Mouse (Mus musculus): ENCODE measurements around the gene Anxa1. TPM values are rescaled to one million over a fixed set of nuclear protein-coding genes. Genes with fewer than 3 reads are reported as not detected.
A peak's percentile ranks its signal among the peaks of the same experiment; 100 is the strongest.

The Anxa1 gene
- polyA plus RNA-seq, 1 experiment from 2014 or later: 39.5 TPM

GRCm38 (mm10) chr19:20402516-20403200, 11.9 kb upstream of the Anxa1 start:
- no peak overlapping the region for H3K4me2 ChIP-seq
- no peaks in the 10 kb centered on the region for H3K27me3 ChIP-seq
- ATAC-seq (replicated peaks; ENCODE audit: low FRiP score): no peak
- no peak overlapping the region for H3K9ac ChIP-seq
- H3K36me3 ChIP-seq: no peaks in the 10 kb centered on the region
- no peaks in the 10 kb centered on the region for H3K4me1 ChIP-seq
- 73% methylated on average over 5 of the region's 5 CpGs for whole genome bisulfite sequencing
- no peak overlapping the region for H3K27ac ChIP-seq
- H3K9me3 ChIP-seq (replicated peaks): no peaks in the 10 kb centered on the region
- no peak overlapping the region for H3K4me3 ChIP-seq (replicated peaks)

GRCm38 (mm10) chr19:20401961-20402360, 11.2 kb upstream of the Anxa1 start:
- Histone ChIP-seq H3K4me3 (replicated peaks) (no peak overlapping the region), H3K27me3 (no peaks in the 10 kb centered on the region), H3K36me3 (no peaks in the 10 kb centered on the region), H3K9ac (no peak overlapping the region), H3K4me1 (no peaks in the 10 kb centered on the region), H3K27ac (no peak overlapping the region), H3K9me3 (replicated peaks) (no peaks in the 10 kb centered on the region), H3K4me2 (no peak overlapping the region)
- WGBS: 72% methylated on average over 3 of the region's 3 CpGs
- ATAC-seq (replicated peaks; ENCODE audit: low FRiP score): no peak

GRCm38 (mm10) chr19:20399187-20399586, 8.4 kb upstream of the Anxa1 start:
- no peak for ATAC-seq (replicated peaks; ENCODE audit: low FRiP score)

GRCm38 (mm10) chr19:20397092-20397491, 6.3 kb upstream of the Anxa1 start:
- Histone ChIP-seq H3K4me1 (no peaks in the 10 kb centered on the region), H3K9ac (no peak overlapping the region), H3K9me3 (replicated peaks) (no peaks in the 10 kb centered on the region), H3K36me3 (no peaks in the 10 kb centered on the region), H3K27me3 (no peaks in the 10 kb centered on the region), H3K4me2 (no peak overlapping the region), H3K4me3 (replicated peaks) (no peak overlapping the region), H3K27ac (no peak overlapping the region)
- WGBS: 96% methylated on average over 1 of the region's 1 CpGs
- no peak for ATAC-seq (replicated peaks; ENCODE audit: low FRiP score)

More at GRCm38 (mm10) chr19:20399187-20399586, 8.4 kb upstream of the Anxa1 start:
- no peak overlapping the region for H3K27ac ChIP-seq
- no peaks in the 10 kb centered on the region for H3K4me1 ChIP-seq
- 68% methylated on average over 4 of the region's 4 CpGs for WGBS
- no peak overlapping the region for H3K9ac ChIP-seq
- H3K36me3 ChIP-seq: no peaks in the 10 kb centered on the region
- H3K27me3 ChIP-seq: no peaks in the 10 kb centered on the region
- H3K9me3 ChIP-seq (replicated peaks): no peaks in the 10 kb centered on the region
- no peak overlapping the region for H3K4me2 ChIP-seq
- no peak overlapping the region for H3K4me3 ChIP-seq (replicated peaks)

- no peaks in the 10 kb centered on the region for H3K36me3 ChIP-seq
- peak overlapping the region; percentile 27; the same call in 1 of the 2 replicates for H3K27ac ChIP-seq
- H3K27me3 ChIP-seq: no peaks in the 10 kb centered on the region
- H3K9me3 ChIP-seq (replicated peaks): no peaks in the 10 kb centered on the region
- no peak overlapping the region for H3K4me2 ChIP-seq
- no peaks in the 10 kb centered on the region for H3K4me1 ChIP-seq
- H3K9ac ChIP-seq: no peak overlapping the region
- ATAC-seq (replicated peaks; ENCODE audit: low FRiP score): no peak
- H3K4me3 ChIP-seq (replicated peaks): no peak overlapping the region
- 69% methylated on average over 6 of the region's 6 CpGs for WGBS
These were observed 3.0 kb upstream of the Anxa1 start for GRCm38 (mm10) chr19:20393556-20394274.

- 55% methylated on average over 7 of the region's 7 CpGs for WGBS
- no peak overlapping the region for H3K27ac ChIP-seq
- no peak overlapping the region for H3K9ac ChIP-seq
- no peaks in the 10 kb centered on the region for H3K27me3 ChIP-seq
- no peaks in the 10 kb centered on the region for H3K9me3 ChIP-seq (replicated peaks)
- H3K4me2 ChIP-seq: peak overlapping the region; percentile 32
- H3K4me1 ChIP-seq: no peaks in the 10 kb centered on the region
- ATAC-seq (replicated peaks; ENCODE audit: low FRiP score): no peak
- H3K36me3 ChIP-seq: no peaks in the 10 kb centered on the region
- H3K4me3 ChIP-seq (replicated peaks): 0 out of 2 replicates have a peak overlapping the region, but pooled peaks have one; percentile 22
These were observed 1.0 kb downstream of the Anxa1 start for GRCm38 (mm10) chr19:20389723-20390122.

- Histone ChIP-seq H3K4me1 (no peaks in the 10 kb centered on the region), H3K4me2 (peak overlapping the region; percentile 32), H3K36me3 (no peaks in the 10 kb centered on the region), H3K9me3 (replicated peaks) (no peaks in the 10 kb centered on the region), H3K27me3 (no peaks in the 10 kb centered on the region), H3K4me3 (replicated peaks) (no peak overlapping the region), H3K27ac (no peak overlapping the region), H3K9ac (no peak overlapping the region)
- no peak for ATAC-seq (replicated peaks; ENCODE audit: low FRiP score)
- WGBS: 70% methylated on average over 6 of the region's 6 CpGs
These were observed 1.5 kb downstream of the Anxa1 start for GRCm38 (mm10) chr19:20389245-20389644.

GRCm38 (mm10) chr19:20388276-20388675, 2.5 kb downstream of the Anxa1 start:
- Histone ChIP-seq H3K9me3 (replicated peaks) (no peaks in the 10 kb centered on the region), H3K4me2 (no peak overlapping the region), H3K27ac (no peak overlapping the region), H3K4me1 (no peaks in the 10 kb centered on the region), H3K9ac (no peak overlapping the region), H3K4me3 (replicated peaks) (no peak overlapping the region), H3K36me3 (no peaks in the 10 kb centered on the region), H3K27me3 (no peaks in the 10 kb centered on the region)
- WGBS: 79% methylated on average over 6 of the region's 6 CpGs
- ATAC-seq (replicated peaks; ENCODE audit: low FRiP score): no peak

GRCm38 (mm10) chr19:20386296-20386695, 4.4 kb downstream of the Anxa1 start:
- H3K4me2 ChIP-seq: no peak overlapping the region
- H3K4me1 ChIP-seq: no peaks in the 10 kb centered on the region
- WGBS: 83% methylated on average over 2 of the region's 2 CpGs
- ATAC-seq (replicated peaks; ENCODE audit: low FRiP score): no peak
- no peak overlapping the region for H3K4me3 ChIP-seq (replicated peaks)
- H3K27me3 ChIP-seq: no peaks in the 10 kb centered on the region
- H3K9ac ChIP-seq: no peak overlapping the region
- no peaks in the 10 kb centered on the region for H3K9me3 ChIP-seq (replicated peaks)
- H3K27ac ChIP-seq: no peak overlapping the region
- H3K36me3 ChIP-seq: no peaks in the 10 kb centered on the region

GRCm38 (mm10) chr19:20385645-20386044, 5.1 kb downstream of the Anxa1 start:
- 83% methylated on average over 6 of the region's 6 CpGs for WGBS
- no peak for ATAC-seq (replicated peaks; ENCODE audit: low FRiP score)
- no peak overlapping the region for H3K9ac ChIP-seq
- no peak overlapping the region for H3K4me2 ChIP-seq
- no peak overlapping the region for H3K4me3 ChIP-seq (replicated peaks)
- H3K9me3 ChIP-seq (replicated peaks): no peaks in the 10 kb centered on the region
- no peak overlapping the region for H3K27ac ChIP-seq
- H3K4me1 ChIP-seq: no peaks in the 10 kb centered on the region
- no peaks in the 10 kb centered on the region for H3K36me3 ChIP-seq
- no peaks in the 10 kb centered on the region for H3K27me3 ChIP-seq

GRCm38 (mm10) chr19:20381207-20381752, 9.5 kb downstream of the Anxa1 start:
- Histone ChIP-seq H3K4me1 (no peaks in the 10 kb centered on the region), H3K27ac (no peak overlapping the region), H3K9ac (no peak overlapping the region), H3K9me3 (replicated peaks) (no peaks in the 10 kb centered on the region), H3K4me2 (no peak overlapping the region), H3K36me3 (no peaks in the 10 kb centered on the region), H3K27me3 (no peaks in the 10 kb centered on the region), H3K4me3 (replicated peaks) (no peak overlapping the region)
- ATAC-seq (replicated peaks; ENCODE audit: low FRiP score): no peak
- WGBS: 65% methylated on average over 2 of the region's 2 CpGs

- Histone ChIP-seq H3K4me3 (replicated peaks) (no peak overlapping the region), H3K9me3 (replicated peaks) (no peaks in the 10 kb centered on the region), H3K36me3 (no peaks in the 10 kb centered on the region), H3K27ac (no peak overlapping the region), H3K9ac (no peak overlapping the region), H3K4me2 (no peak overlapping the region), H3K4me1 (no peaks in the 10 kb centered on the region), H3K27me3 (no peaks in the 10 kb centered on the region)
- 89% methylated on average over 2 of the region's 2 CpGs for WGBS
- no peak for ATAC-seq (replicated peaks; ENCODE audit: low FRiP score)
These were observed 20.6 kb downstream of the Anxa1 start for GRCm38 (mm10) chr19:20370175-20370574.
